Mouse (Mus musculus) adrenal gland (tissue): ENCODE results near the gene Kars.

ENCODE experiments used
- intact Hi-C: fragments of 180-260 bp; cut with DNase I; formaldehyde crosslinking; loops from one replicate; pipeline ENCODE4 v1.15.1; 2025
- long read RNA-seq, 2 experiments: library from polyadenylated mRNA; unstranded; transcript quantifications; one replicate each; pipeline ENCODE4 v2.0.0; 2020; ENCODE audit warnings: borderline replicate concordance in 1 of 2; ENCODE audit not compliant: insufficient replicate concordance in 1 of 2

The Kars gene
- long read RNA-seq, experiment 1, transcript Kars-202 (15 exons, 2,131 nt): minor isoform, 7 of 54 reads
- long read RNA-seq, experiment 1, transcript Kars-201 (14 exons, 2,008 nt): major isoform, 32 of 54 reads
- long read RNA-seq, experiment 1, partial matches to known transcripts: 7 of 54 reads
- long read RNA-seq, experiment 1, other reads (novel, unspliced or antisense): 3 of 54 reads
- long read RNA-seq, experiment 2, transcript Kars-201 (14 exons, 2,008 nt): major isoform, 34 of 60 reads
- long read RNA-seq, experiment 2, transcript Kars-202 (15 exons, 2,131 nt): minor isoform, 11 of 60 reads
- long read RNA-seq, experiment 2, partial matches to known transcripts: 7 of 60 reads
- long read RNA-seq, experiment 2, other reads (novel, unspliced or antisense): 4 of 60 reads

DNA sequence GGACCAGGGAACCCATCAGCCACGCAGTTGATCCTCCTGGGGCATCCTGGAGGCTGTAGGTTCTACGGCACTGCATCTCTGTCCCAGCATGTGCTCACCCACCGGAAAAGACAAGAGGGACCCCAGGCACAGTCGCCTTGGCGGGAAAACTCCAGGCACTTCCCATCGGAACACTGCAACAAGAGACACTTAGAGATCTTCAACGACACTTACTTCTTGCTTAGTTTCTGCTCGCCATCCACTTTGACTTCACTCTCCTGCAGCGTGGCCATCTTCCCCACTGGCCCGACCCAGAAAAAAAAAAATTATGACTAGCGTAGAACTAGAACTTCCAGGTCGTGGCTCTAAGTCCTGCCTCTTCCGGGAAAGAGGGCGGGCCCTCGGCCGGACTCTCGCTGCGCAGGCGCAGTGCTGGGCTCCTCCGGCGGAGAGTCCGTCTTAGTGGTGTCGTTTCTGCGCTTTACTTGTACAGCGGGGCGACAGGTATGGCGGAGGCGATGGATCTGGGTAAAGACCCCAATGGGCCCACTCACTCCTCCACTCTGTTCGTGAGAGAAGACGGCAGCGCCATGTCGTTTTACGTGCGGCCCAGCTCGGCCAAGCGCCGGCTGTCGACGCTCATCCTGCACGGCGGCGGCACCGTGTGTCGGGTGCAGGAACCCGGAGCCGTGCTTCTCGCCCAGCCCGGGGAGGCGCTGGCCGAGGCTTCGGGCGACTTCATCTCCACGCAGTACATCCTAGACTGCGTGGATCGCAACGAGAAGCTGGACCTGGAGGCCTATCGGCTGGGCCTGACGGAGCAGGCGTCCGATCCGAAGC is at the start of gene Kars, which contains the start of gene Terf2ip:
TSS of gene Kars (minus strand) at position 327 of the 819 bp plus-strand sequence.
TSS of gene Terf2ip (plus strand) at position 402 of the 819 bp plus-strand sequence.
- intact Hi-C loops: loop anchor here (10.0 kb wide), 1 partner anchor 136 kb away; the partner anchor contains the start of gene Tmem170

DNA sequence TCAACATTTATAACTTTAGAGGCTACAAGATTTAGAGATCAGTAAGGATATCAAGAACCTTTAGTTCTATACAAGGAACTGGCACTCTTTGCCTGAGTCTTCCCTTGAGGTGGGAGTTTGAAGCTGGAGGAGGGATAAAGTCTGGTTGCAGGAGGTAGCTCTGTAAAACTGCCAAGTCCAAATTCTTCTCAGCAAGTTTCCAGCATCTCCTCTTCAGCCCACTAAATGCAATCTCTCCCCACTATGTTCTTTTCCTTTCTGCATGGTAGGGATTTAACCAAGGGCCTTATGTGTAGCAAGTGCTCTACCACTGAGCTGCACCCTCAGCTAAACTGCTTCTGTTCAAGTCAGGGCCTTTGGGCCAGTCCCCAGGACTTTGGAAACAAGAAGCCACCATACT is 43.3 kb upstream of the Kars start:
- intact Hi-C loops: no loop called here

DNA sequence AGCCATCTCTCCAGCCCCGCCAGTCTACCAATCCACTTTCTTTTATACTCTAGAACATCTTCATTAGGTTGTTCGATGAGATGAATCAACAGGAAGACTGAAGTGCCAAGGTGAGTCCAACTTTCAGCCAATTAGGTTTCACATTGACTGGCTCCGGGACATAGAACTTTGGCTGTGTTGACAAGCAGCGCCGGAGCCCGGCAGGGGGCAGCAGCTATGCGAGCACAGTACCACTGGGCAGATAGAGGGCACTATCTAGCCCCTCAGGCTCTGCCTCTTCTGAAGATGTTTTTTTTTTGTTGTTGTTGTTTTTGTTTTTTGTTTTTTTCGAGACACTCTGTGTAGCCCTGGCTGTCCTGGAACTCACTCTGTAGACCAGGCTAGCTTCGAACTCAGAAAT is 40.4 kb upstream of the Kars start:
- intact Hi-C loops: no loop called here

DNA sequence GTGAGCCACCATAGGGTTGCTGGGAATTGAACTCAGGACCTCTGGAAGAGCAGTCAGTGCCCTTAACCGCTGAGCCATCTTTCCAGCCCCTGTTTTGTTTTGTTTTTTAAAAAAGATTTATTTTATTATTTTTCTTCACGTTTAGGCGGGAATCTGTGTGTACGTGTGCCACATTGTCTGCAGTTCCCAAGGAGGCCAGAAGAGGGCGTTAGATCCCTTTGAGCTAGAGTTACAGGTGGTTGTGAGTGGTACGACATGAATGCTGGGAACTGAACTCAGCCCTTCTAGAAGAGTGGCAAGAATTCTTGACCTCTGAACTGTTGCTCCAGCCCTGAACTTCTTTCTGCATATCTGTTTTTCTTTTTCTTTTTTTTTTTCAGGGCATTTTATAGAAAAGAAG is 38.9 kb upstream of the Kars start:
- intact Hi-C loops: loop anchor here (5.0 kb wide), 1 partner anchor 1582 kb away; no protein-coding TSS in a partner anchor

DNA sequence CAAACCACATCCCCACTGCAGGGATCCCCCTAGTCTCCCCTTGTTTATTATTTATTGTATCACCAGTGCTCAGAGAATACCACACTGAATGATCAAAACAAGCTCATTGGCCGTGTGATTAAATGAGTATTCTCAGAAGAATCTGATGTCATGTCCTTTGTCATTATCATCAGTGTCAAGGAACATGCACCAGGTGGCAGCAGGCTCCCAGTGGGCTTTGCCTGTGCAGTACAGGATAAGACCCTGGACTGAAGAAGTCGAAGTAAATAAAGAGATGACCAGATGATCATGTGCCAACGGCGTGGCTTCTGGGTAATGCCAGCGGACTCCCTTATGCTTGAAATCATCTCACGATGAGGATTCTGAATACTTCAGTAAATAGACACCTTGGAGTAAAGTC is 37.2 kb upstream of the Kars start:
- intact Hi-C loops: loop anchor here (5.0 kb wide), 1 partner anchor 1584 kb away; no protein-coding TSS in a partner anchor

DNA sequence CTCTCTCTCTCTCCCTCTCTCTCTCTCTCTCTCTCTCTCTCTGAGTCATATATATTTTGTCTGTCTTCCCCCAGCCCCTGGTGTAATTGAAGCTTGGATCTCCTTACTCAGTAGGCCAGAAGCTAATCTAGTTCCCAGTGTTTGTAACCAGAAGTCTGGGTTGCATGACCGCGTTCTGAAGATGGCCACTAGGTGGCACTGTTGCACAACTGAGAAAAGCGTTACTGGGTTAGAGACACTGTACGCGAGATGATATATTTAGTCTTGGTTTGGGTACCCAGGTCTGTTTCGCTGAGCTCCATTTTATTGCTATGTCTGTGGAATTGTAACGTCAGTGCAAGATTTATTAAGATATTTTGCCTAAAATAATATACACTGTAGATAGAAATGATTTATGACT is 34.8 kb upstream of the Kars start:
- intact Hi-C loops: loop anchor here (5.0 kb wide), 1 partner anchor 1586 kb away; no protein-coding TSS in a partner anchor

DNA sequence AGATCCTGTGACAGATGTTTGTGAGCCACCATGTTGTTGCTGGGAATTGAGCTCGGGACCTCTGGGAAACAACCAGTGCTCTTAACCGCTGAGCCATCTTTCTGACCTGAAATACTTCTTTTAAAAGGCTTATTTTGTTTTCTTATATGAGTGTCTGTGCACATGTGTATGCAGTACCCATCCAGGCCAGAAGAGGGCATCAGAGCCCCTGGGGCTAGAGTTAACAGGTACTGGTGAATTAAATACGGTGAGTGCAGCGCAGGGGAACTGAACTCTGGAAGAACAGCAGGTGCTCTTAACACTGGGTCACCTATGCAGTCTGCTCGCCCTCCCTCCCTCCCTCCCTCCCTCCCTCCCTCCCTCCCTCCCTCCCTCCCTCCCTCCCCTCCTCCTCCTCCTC is 34.1 kb upstream of the Kars start:
- intact Hi-C loops: loop anchor here (5.0 kb wide), 1 partner anchor 1587 kb away; no protein-coding TSS in a partner anchor

DNA sequence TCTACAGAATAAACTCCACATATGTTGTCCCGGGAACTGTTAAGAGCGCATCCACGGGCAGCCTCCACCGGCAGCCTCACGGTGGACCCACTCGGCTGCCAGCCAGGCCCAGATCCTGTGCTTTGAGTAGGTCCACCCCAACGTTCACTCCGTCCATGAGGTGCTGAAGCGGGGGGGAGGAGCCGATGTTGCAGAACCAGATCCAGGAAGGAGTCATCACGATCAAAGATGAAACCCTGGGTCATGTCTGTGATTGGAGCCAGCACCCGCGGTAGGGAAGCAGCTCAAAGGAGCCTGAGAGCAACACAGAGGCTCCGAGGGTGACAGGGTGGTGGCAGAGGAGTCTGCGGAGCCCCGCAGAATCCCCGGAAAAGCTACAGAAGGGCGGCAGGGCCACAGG is 26.4 kb upstream of the Kars start:
- intact Hi-C loops: loop anchor here (5.0 kb wide), 1 partner anchor 155 kb away; no protein-coding TSS in a partner anchor

DNA sequence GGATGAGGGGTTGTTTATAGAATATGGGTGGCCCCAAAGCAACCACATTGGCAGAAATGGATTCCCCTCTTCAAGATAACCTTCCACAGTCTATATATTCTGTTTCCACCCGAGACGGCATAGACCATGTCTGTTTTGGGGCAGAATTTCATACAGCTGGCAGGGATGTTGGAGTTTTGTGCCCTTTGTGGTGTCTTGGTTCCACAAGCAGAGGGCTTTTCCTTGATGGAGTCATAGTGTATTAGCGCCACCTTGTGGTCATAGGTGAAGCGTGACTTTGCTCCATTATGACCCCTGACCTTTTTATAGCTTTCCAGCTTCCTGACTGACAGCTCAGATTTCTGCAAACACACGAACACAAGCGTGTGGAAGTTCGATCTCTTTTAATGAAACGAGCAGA is 23.5 kb upstream of the Kars start:
- intact Hi-C loops: loop anchor here (5.0 kb wide), 1 partner anchor 152 kb away; no protein-coding TSS in a partner anchor

DNA sequence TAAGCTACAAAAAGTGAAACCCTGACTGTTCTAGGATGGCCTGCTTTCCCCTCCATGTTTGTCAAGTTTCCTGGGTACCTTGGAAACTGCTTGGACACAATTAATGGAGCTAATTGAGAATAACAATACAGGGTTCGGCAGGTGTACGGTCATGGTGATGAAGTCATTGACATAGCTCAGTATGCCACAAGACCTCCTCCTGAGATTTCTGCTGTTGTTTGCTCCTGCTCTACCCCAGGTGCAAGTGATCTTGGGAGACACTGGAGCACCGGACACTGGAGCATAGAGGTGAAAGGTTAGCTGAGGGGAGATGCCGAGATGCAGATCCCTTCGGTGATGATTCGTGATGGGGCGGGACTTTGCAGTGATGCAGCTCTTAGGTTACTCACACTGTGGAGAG is 21.9 kb upstream of the Kars start:
- intact Hi-C loops: no loop called here

DNA sequence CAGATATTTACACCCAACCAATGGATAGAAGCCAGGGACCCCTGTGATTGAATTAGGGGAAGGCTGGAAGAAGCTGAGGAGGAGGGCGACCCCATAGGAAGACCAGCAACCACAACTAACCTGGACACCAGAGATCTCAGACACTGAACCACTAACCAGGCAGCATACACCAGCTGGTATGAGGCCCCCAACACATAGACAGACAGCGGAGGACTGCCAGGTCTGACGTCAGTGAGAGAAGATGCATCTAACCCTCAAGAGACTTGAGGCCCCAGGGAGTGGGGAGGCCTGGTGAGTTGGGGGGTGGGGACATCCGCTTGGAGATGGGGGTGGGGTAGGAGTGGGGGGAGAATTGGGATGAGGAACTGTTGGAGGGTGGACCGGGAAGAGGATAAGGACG is 19.5 kb upstream of the Kars start:
- intact Hi-C loops: no loop called here

DNA sequence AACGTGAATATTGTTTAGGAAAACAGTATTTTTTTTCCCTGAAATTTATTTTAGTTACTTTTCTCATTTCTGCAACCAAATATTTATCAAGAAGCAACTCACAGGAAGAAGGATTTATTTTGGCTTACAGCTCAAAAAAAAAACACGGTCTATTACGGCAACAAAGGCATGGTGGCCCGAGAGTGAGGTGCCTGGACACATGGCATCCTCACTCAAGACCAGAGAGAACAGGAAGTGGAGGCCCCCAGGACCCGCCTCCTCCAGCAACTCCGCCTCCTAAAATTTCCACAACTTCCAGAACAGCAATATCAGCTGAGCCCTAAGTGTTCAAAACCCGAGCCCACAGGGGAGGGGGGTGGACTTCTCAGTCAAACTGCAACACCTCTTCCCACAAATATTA is 18.3 kb upstream of the Kars start:
- intact Hi-C loops: no loop called here

DNA sequence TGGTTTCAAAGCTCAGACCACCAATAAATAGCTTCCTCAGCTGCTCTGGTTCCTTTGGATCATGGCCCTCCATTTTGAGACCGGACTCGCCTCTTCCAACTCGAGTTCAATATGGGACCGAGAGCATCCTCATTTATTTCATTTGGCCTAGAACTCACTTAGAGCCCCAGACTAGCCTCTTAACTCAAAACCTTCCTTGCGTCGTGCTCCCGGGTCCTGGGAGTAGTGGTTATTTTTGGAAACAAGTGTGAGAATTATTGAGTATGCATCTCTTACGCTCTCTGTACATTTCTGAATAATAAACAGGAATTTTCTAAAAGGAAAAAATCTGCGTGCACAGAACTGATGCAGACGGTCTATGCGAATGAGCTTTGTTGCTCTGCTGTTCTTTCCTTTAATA is 3.8 kb upstream of the Kars start, which contains the start of gene Gm6793:
TSS of gene Gm6793 (minus strand) at position 101 of the 400 bp plus-strand sequence.
- intact Hi-C loops: loop anchor here (10.0 kb wide), 1 partner anchor 140 kb away; the partner anchor contains the start of gene Tmem170

DNA sequence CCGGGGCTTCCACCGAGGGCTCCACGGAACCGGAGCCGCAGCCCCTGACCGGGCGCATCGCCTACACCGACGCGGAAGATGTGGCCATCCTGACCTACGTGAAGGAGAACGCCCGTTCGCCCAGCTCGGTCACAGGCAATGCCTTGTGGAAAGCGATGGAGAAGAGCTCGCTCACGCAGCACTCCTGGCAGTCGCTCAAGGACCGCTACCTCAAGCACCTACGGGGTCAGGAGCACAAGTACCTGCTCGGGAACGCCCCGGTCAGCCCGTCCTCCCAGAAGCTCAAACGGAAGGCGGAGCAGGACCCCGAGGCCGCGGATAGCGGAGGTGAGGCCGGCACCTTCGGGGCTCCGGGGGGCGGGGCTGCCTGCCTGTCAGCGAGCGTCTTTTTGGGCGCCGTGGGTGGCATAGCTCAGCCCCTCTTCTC is 706 bp upstream of the Kars start:
- intact Hi-C loops: loop anchor here (10.0 kb wide), 1 partner anchor 137 kb away; the partner anchor contains the start of gene Tmem170

DNA sequence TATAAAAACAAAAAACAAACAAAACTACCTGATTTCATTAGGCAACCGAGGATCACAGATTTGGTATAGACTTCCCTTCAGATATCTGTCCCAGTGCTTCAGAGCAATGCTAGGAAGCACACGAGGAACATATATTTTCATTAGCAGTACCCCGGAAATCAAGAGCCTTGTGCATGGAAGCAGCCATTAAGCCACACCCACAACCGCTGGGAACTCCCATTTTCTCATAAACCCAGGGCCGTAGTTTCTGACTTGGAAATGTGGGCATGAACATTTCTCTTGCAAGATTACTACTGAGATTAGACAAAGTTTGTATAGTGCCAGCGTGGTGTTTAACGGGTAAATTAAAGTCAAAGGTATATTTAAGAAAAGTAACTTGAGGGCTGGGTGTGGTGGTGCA is 1.6 kb downstream of the Kars start:
- intact Hi-C loops: no loop called here

DNA sequence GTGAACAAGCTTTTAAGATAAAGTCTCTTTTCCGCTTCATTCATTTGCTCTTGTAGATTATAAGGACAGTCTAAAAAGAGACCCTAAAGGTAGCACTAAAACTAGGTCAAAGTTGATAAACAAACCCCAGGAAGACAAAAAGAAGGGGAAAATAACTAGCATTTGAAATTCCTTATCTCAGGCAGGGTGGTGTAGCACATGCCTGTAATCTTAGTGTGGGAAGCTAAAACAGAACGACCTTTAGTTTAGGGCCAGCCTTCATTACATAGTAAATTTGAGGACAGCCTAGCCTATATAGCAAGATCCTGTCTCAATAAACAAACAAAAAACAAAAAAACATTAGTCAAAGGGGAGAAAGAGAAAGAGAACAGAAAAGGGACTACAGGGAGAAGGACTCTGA is 3.5 kb downstream of the Kars start:
- intact Hi-C loops: no loop called here

DNA sequence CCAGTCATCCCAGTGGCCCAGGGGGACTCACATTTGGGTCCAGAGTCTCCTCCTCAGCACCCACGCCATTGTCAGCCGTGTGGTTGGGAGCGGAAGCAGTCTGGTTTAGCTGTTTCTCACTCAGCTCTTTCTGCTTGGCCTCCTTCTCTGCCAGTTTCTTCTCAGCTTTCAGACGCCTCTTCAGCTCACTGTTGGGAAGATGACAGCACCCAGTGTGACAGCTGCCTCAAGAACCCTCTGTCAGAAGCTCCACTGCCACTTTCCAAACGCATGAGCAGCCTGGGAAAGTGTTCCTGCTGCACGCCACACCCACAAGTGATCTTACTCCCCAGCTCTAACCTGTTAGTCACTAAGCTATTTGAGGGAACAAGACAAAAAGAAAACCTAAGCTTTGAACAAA is 5.5 kb downstream of the Kars start:
- intact Hi-C loops: no loop called here

DNA sequence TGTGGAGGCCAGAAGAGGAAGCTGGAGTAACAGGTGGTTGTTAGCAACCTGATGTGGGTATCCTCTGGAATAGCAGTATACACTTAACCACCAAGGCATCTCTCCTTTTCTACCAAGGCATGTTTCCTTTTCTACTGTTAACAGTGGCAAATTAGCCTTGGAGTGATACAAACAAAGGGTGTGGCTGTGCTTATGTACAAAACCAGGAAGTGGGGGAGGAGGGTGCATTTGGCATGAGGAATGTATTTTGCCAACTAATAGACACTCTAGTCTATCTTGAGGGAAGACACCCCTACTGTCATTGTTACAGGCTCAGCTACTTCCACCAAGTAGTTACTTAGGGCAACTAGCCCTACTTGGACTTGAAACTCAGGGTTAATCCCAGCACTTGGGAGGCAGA is 6.4 kb downstream of the Kars start:
- intact Hi-C loops: no loop called here

DNA sequence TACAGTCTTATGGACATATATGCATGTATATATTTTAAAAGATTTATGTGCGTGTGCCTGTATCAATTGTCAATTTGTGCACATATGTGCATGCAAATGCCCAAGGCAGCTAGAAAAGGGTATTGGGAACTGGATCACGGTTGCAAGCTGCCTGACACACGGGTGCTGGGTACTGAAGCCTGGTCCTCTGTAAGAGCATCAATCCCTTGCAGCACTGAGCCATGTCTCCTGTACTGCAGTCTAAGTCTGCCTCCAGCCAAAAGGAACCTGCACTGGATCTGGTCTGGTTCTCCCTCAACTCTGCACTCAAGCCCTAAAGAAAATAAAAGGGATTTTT is 18.5 kb downstream of the Kars start:
- intact Hi-C loops: loop anchor here (5.0 kb wide), 2 partner anchors 50 to 110 kb away; partner anchors contain the start of gene Gabarapl2

DNA sequence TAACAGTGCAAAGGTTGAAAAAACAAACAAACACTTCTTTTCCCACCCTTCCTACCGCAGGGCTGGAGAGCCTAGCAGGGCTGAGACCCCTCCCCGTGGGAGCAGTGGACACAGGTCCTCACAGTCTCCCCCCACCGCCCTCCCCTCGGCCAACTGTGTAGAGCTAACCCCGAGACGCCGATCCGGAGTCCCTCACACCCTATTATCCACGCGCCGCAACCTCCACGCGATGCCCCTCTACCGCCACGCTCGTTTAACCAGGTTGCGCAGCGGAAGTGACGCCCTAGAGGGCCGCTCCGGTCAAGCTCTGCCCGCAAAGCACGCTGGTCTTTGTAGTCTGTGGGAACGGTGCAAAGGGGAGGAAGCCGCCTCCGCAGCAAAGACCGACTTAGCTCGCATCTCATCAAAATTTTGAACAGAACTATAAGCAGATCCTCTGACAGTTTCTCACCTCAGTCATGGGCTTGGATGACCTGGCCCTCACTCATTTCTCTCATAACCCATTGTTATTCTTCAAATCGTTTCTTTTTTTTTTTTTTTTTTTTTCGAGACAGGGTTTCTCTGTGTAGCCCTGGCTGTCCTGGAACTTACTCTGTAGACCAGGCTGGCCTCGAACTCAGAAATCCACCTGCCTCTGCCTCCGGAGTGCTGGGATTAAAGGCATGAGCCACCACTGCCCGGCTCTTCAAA is 19.0 kb downstream of the Kars start, which contains the start of gene Adat1:
TSS of gene Adat1 (minus strand) at position 290 of the 690 bp plus-strand sequence.
- intact Hi-C loops: loop anchor here (5.0 kb wide), 2 partner anchors 50 to 110 kb away; partner anchors contain the start of gene Gabarapl2

DNA sequence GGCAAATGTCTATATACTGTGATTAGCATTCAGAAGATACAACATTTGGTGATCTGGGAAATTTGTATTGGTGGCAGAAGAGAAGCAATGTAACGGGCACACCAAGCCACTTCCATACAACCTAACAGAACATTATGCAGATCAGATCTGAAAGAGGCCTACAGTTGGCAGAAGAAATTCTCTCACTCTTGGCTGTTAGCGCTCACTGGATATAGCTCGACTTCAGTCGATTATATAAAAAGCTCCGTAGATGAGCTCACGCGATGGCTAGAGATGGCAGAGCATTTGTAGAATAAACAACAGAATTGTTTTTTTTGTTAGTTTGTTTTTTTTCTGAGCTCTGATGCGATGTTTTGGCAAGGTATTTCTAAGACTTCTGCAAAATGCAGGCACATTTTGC is 19.8 kb downstream of the Kars start:
- intact Hi-C loops: loop anchor here (5.0 kb wide), 2 partner anchors 49 to 109 kb away; partner anchors contain the start of gene Gabarapl2
